Mouse (Mus musculus): Measurements from ENCODE around the gene Por. TPM values are rescaled to one million over a fixed set of nuclear protein-coding genes. Genes with fewer than 3 reads are reported as not detected.

The Por gene
- polyA plus RNA-seq, 1 experiment from 2014 or later = 102 TPM

DNA sequence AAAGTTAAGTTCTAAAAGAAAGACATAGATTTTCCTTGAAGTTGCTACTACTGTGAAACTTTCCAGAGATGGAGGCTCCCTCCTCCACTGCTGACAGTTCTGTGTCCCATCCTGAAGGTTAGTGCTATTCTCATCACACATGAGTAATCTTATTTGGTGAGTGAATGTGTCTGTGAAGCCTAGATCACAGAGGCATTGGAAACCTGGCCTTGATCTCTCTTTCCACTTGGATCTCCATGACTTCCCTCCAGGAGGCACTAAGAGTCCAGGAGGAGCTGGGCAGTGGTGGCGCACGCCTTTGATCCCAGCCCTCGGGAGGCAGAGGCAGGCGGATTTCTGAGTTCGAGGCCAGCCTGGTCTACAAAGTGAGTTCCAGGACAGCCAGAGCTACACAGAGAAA, 12.2 kb downstream of the Por start:
- H3K4me3 ChIP-seq = no peak overlapping the region
- H3K9me3 ChIP-seq (replicated peaks) = no peaks in the 10 kb centered on the region
- WGBS = 91% methylated on average over 5 of the region's 5 CpGs
- no peaks in the 10 kb centered on the region for H3K4me1 ChIP-seq
- no peak overlapping the region for H3K27ac ChIP-seq
- no peaks in the 10 kb centered on the region for H3K36me3 ChIP-seq (ENCODE audit: poor library complexity, severe bottlenecking)
- H3K9ac ChIP-seq = no peak overlapping the region
- H3K27me3 ChIP-seq = no peaks in the 10 kb centered on the region
- H3K4me2 ChIP-seq = no peak overlapping the region
- ATAC-seq = no peak

- ATAC-seq = no peak
- H3K9ac ChIP-seq = no peak overlapping the region
- H3K36me3 ChIP-seq (ENCODE audit: poor library complexity, severe bottlenecking) = no peaks in the 10 kb centered on the region
- H3K4me1 ChIP-seq = peaks cover 1% of the 10 kb centered on the region; the same call in 1 of the 2 replicates
- WGBS = 89% methylated on average over 12 of the region's 12 CpGs
- H3K9me3 ChIP-seq (replicated peaks) = no peaks in the 10 kb centered on the region
- no peak overlapping the region for H3K27ac ChIP-seq
- H3K27me3 ChIP-seq = no peaks in the 10 kb centered on the region
- no peak overlapping the region for H3K4me3 ChIP-seq
- no peak overlapping the region for H3K4me2 ChIP-seq
Observed at GRCm38 (mm10) chr5:135682942-135683570, 13.2 kb downstream of the Por start.

GRCm38 (mm10) chr5:135690401-135690800, 20.6 kb downstream of the Por start:
- Histone ChIP-seq H3K9me3 (replicated peaks) (no peaks in the 10 kb centered on the region), H3K4me3 (peak overlapping the region; percentile 82), H3K27ac (no peak overlapping the region), H3K4me2 (peak overlapping the region; percentile 99), H3K36me3 (ENCODE audit: poor library complexity, severe bottlenecking) (no peaks in the 10 kb centered on the region), H3K27me3 (no peaks in the 10 kb centered on the region), H3K9ac (peak overlapping the region; percentile 82), H3K4me1 (peaks cover 32% of the 10 kb centered on the region)
- no peak for ATAC-seq
- WGBS = 86% methylated on average over 5 of the region's 5 CpGs

GRCm38 (mm10) chr5:135691266-135691665, 21.4 kb downstream of the Por start:
- H3K9me3 ChIP-seq (replicated peaks) = no peaks in the 10 kb centered on the region
- H3K27me3 ChIP-seq = no peaks in the 10 kb centered on the region
- WGBS = 76% methylated on average over 4 of the region's 4 CpGs
- H3K9ac ChIP-seq = no peak overlapping the region
- no peak overlapping the region for H3K27ac ChIP-seq
- no peak overlapping the region for H3K4me3 ChIP-seq
- H3K36me3 ChIP-seq (ENCODE audit: poor library complexity, severe bottlenecking) = no peaks in the 10 kb centered on the region
- no peak for ATAC-seq
- H3K4me1 ChIP-seq = peaks cover 32% of the 10 kb centered on the region
- H3K4me2 ChIP-seq = no peak overlapping the region

DNA sequence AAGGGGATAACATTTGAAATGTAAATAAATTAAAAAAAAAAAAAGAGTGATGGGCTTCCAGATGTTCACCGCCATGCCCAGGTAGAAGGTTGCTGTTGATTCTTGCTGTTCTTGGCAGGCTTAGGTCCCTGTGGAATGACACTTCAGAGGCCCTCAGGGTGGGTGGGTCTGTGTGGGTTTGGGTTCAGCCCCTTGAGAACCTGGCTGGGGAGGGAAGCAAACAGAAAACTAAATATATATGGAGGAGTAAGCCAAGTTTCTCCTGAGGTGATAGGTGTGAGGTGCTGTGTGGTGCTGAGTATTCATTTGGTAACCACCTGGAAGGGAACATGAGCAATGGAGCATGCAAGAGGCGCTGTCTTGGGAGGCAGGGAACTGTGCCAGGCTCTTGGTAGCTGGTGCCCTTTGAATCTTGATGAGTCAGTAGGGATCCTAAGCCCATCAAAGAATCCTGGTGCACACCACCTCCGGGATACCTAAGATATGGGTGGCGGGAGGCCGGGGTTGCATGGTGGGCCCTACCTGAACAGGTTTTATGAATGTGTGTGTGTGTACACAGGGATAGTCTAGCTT, 23.5 kb downstream of the Por start:
- Histone ChIP-seq H3K4me1 (peaks cover 28% of the 10 kb centered on the region), H3K4me3 (no peak overlapping the region), H3K9me3 (replicated peaks) (no peaks in the 10 kb centered on the region), H3K4me2 (no peak overlapping the region), H3K36me3 (ENCODE audit: poor library complexity, severe bottlenecking) (peaks cover 2% of the 10 kb centered on the region; the same call in 1 of the 2 replicates), H3K27me3 (no peaks in the 10 kb centered on the region), H3K27ac (no peak overlapping the region), H3K9ac (no peak overlapping the region)
- WGBS = 97% methylated on average over 5 of the region's 5 CpGs
- ATAC-seq = no peak

DNA sequence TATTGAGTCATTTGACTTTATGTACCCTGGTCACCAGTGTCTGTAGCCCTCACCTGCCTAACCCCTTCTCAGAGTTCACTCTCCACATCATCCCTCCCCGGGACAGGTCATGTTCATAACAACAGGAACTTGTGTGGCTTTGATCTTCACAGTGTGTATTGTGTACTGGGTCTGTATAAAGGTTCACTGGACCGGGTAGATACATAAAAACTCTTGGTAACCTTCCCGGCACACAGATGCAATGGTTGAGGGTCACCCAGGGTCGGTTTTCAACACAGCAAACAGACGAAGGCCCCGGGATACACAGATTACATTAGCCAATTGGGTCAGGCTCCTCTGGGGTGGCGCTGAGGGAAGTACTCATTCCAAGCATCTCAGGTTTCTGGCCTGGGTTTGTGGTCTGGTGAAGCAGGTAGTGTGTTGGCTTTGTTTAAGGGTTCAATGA, 25.5 kb downstream of the Por start:
- 71% methylated on average over 7 of the region's 7 CpGs for WGBS

DNA sequence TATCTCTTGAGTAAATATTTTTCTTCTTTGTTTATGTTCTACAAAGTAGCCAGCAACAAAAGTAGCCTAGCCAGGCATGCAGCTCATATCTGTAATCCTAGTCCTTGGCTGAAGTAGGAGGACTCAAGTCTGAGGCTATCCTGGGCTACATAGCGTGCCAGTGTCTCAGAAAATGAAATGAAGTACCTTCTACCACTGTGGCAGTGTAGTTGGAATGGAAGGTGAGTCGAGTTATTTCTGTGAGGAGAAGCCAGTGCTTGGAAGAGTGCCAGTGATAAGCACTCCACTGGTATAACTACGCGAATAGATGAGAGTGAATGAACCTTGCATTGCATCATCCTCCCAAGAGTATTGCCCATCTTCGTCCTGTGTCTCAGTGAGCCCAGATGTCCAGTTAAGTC, 27.9 kb downstream of the Por start:
- WGBS = 90% methylated on average over 5 of the region's 5 CpGs
- H3K27me3 ChIP-seq = no peaks in the 10 kb centered on the region
- H3K4me3 ChIP-seq = no peak overlapping the region
- H3K36me3 ChIP-seq (ENCODE audit: poor library complexity, severe bottlenecking) = peaks cover 35% of the 10 kb centered on the region
- H3K4me1 ChIP-seq = 0 out of 2 replicates have a peak, but pooled peaks cover 3% of the 10 kb centered on the region
- H3K9me3 ChIP-seq (replicated peaks) = no peaks in the 10 kb centered on the region
- H3K9ac ChIP-seq = no peak overlapping the region
- ATAC-seq = no peak
- H3K27ac ChIP-seq = no peak overlapping the region
- no peak overlapping the region for H3K4me2 ChIP-seq

More for the DNA sequence above, 25.5 kb downstream of the Por start:
- Histone ChIP-seq H3K9me3 (replicated peaks) (no peaks in the 10 kb centered on the region), H3K4me1 (peaks cover 17% of the 10 kb centered on the region), H3K4me2 (no peak overlapping the region), H3K27me3 (no peaks in the 10 kb centered on the region), H3K9ac (no peak overlapping the region), H3K36me3 (ENCODE audit: poor library complexity, severe bottlenecking) (peaks cover 16% of the 10 kb centered on the region), H3K4me3 (no peak overlapping the region), H3K27ac (no peak overlapping the region)
- no peak for ATAC-seq

DNA sequence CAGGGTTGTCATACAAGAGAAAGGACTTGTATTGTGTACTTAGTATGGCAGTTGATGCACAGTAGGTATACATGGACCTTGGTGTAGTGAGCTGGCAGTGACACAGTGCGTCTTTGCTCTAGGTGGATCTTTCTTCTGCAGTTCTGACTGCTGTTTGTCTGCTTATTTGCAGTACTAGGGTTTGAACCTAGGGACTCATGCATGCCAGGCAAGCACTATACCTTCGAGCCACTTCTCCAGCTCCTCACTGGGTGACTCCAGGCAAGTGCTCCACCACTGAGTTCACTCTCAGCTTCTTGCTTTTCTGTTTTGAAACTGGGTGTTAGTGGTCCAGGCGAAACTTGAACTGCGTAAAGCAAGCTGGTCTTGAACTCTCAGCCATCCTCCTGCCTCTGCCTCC, 31.8 kb downstream of the Por start:
- H3K4me2 ChIP-seq = no peak overlapping the region
- WGBS = 95% methylated on average over 4 of the region's 4 CpGs
- ATAC-seq = no peak
- H3K9me3 ChIP-seq (replicated peaks) = no peaks in the 10 kb centered on the region
- H3K36me3 ChIP-seq (ENCODE audit: poor library complexity, severe bottlenecking) = peaks cover 38% of the 10 kb centered on the region
- no peak overlapping the region for H3K9ac ChIP-seq
- H3K4me3 ChIP-seq = no peak overlapping the region
- H3K27me3 ChIP-seq = no peaks in the 10 kb centered on the region
- no peak overlapping the region for H3K27ac ChIP-seq
- no peaks in the 10 kb centered on the region for H3K4me1 ChIP-seq

GRCm38 (mm10) chr5:135702190-135702589, 32.4 kb downstream of the Por start:
- H3K36me3 ChIP-seq (ENCODE audit: poor library complexity, severe bottlenecking) = peaks cover 44% of the 10 kb centered on the region
- no peak overlapping the region for H3K9ac ChIP-seq
- no peak overlapping the region for H3K27ac ChIP-seq
- H3K27me3 ChIP-seq = no peaks in the 10 kb centered on the region
- H3K9me3 ChIP-seq (replicated peaks) = no peaks in the 10 kb centered on the region
- no peak overlapping the region for H3K4me3 ChIP-seq
- 90% methylated on average over 6 of the region's 6 CpGs for WGBS
- H3K4me2 ChIP-seq = no peak overlapping the region
- no peaks in the 10 kb centered on the region for H3K4me1 ChIP-seq
- no peak for ATAC-seq

DNA sequence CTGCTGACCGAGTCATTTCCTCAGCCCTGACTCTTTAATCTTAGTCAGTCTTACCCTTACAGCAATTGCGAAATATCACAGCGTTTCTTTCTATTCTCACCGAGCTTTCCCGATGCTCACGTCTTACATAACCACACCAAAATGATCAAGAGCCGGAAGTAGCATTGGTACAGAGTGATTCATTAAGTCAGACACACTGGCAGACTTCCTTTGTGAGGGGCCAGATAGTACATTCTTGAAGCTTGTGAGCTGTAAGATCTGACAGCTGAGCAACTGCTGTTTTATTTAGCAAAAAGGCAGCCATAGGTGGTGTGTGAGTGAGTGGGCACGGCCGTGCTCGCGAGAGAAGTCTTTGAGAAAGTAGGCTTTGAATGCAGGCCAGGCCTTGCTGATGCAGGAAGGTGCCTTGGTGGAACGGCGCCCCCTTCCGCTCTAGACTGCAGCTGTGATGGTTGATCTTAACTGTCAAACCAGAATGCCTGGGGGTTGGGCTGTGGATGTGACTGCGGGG, 32.9 kb downstream of the Por start:
- ATAC-seq = no peak
- H3K4me2 ChIP-seq = no peak overlapping the region
- no peaks in the 10 kb centered on the region for H3K27me3 ChIP-seq
- H3K36me3 ChIP-seq (ENCODE audit: poor library complexity, severe bottlenecking) = peaks cover 49% of the 10 kb centered on the region
- no peak overlapping the region for H3K9ac ChIP-seq
- no peak overlapping the region for H3K27ac ChIP-seq
- no peaks in the 10 kb centered on the region for H3K9me3 ChIP-seq (replicated peaks)
- no peak overlapping the region for H3K4me3 ChIP-seq
- no peaks in the 10 kb centered on the region for H3K4me1 ChIP-seq
- WGBS = 79% methylated on average over 15 of the region's 15 CpGs

- H3K36me3 ChIP-seq (ENCODE audit: poor library complexity, severe bottlenecking) = peaks cover 47% of the 10 kb centered on the region
- no peak for ATAC-seq
- 92% methylated on average over 7 of the region's 7 CpGs for WGBS
Observed at GRCm38 (mm10) chr5:135703431-135703830, 33.6 kb downstream of the Por start.

DNA sequence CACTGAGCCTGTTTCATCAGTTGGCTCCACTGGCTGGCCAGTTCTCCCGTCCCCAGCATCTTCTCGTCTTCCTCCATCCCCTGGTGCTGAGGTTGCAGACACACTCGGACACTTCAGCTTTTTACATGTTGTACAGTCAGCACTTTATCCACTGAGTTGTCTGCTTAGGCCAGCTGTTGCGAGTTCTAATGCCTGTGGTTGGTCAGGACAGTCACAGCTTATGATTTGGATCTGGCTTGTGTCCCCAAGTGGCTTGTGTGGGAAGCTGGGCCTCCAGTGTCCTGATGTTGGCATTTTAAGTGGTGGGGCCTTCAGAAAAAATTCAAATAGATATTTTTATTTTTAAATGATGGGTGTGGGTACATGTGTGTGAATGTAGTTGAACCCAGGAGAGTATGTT, 35.5 kb downstream of the Por start:
- H3K4me2 ChIP-seq = no peak overlapping the region
- 95% methylated on average over 4 of the region's 4 CpGs for WGBS
- H3K4me1 ChIP-seq = no peaks in the 10 kb centered on the region
- no peaks in the 10 kb centered on the region for H3K27me3 ChIP-seq
- no peak overlapping the region for H3K4me3 ChIP-seq
- H3K36me3 ChIP-seq (ENCODE audit: poor library complexity, severe bottlenecking) = peaks cover 41% of the 10 kb centered on the region
- ATAC-seq = no peak
- no peak overlapping the region for H3K9ac ChIP-seq
- H3K9me3 ChIP-seq (replicated peaks) = no peaks in the 10 kb centered on the region
- H3K27ac ChIP-seq = no peak overlapping the region

More at GRCm38 (mm10) chr5:135703431-135703830, 33.6 kb downstream of the Por start:
- H3K4me3 ChIP-seq = no peak overlapping the region
- no peak overlapping the region for H3K9ac ChIP-seq
- H3K27ac ChIP-seq = no peak overlapping the region
- H3K9me3 ChIP-seq (replicated peaks) = no peaks in the 10 kb centered on the region
- H3K27me3 ChIP-seq = no peaks in the 10 kb centered on the region
- no peaks in the 10 kb centered on the region for H3K4me1 ChIP-seq
- no peak overlapping the region for H3K4me2 ChIP-seq
